Mouse (Mus musculus): ENCODE measurements around the gene Spsb1. TPM values are rescaled to one million over a fixed set of nuclear protein-coding genes. Genes with fewer than 3 reads are reported as not detected.
A peak's percentile ranks its signal among the peaks of the same experiment; 100 is the strongest.

Spsb1 gene
- polyA plus RNA-seq, 1 experiment from 2014 or later: 11.7 TPM

- H3K27me3 ChIP-seq (ENCODE audit: control insufficient read depth, insufficient read depth, low read length): peaks cover 13% of the 10 kb centered on the region
- H3K9me3 ChIP-seq (ENCODE audit: control insufficient read depth, low read length): no peaks in the 10 kb centered on the region
- no peak overlapping the region for H3K4me3 ChIP-seq (ENCODE audit: low read depth, low read length)
- H3K4me1 ChIP-seq (replicated peaks; ENCODE audit: control insufficient read depth, insufficient read depth, low read length): peaks cover 4% of the 10 kb centered on the region; the same call in 1 of the 2 replicates
- H3K36me3 ChIP-seq (ENCODE audit: control insufficient read depth, insufficient read depth, low read length): no peaks in the 10 kb centered on the region
- ATAC-seq (ENCODE audit: low FRiP score): no peak
- no peak overlapping the region for H3K4me2 ChIP-seq (replicated peaks; ENCODE audit: low read depth, low read length)
- DNase-seq (ENCODE audit: low spot score): no peak
- 88% methylated on average over 13 of the region's 13 CpGs for WGBS
- H3K27ac ChIP-seq (ENCODE audit: low read depth, low read length): no peak overlapping the region
- no peak overlapping the region for H3K9ac ChIP-seq (ENCODE audit: low read depth, low read length)
Observed at GRCm38 (mm10) chr4:149951201-149951600, 3.6 kb downstream of the Spsb1 start.

- no peak overlapping the region for H3K4me2 ChIP-seq (replicated peaks; ENCODE audit: low read depth, low read length)
- H3K9me3 ChIP-seq (ENCODE audit: control insufficient read depth, low read length): no peaks in the 10 kb centered on the region
- no peak overlapping the region for H3K27ac ChIP-seq (ENCODE audit: low read depth, low read length)
- no peak overlapping the region for H3K9ac ChIP-seq (ENCODE audit: low read depth, low read length)
- no peaks in the 10 kb centered on the region for H3K36me3 ChIP-seq (ENCODE audit: control insufficient read depth, insufficient read depth, low read length)
- WGBS: 78% methylated on average over 13 of the region's 13 CpGs
- no peak overlapping the region for H3K4me3 ChIP-seq (ENCODE audit: low read depth, low read length)
- H3K4me1 ChIP-seq (replicated peaks; ENCODE audit: control insufficient read depth, insufficient read depth, low read length): peaks cover 17% of the 10 kb centered on the region
- peaks cover 6% of the 10 kb centered on the region; the same call in 1 of the 2 replicates for H3K27me3 ChIP-seq (ENCODE audit: control insufficient read depth, insufficient read depth, low read length)
- no peak for DNase-seq (ENCODE audit: low spot score)
- no peak for ATAC-seq (ENCODE audit: low FRiP score)
Observed at GRCm38 (mm10) chr4:149949691-149950090, 5.2 kb downstream of the Spsb1 start.

GRCm38 (mm10) chr4:149948119-149948518, 6.7 kb downstream of the Spsb1 start:
- no peak overlapping the region for H3K4me3 ChIP-seq (ENCODE audit: low read depth, low read length)
- no peaks in the 10 kb centered on the region for H3K9me3 ChIP-seq (ENCODE audit: control insufficient read depth, low read length)
- DNase-seq (ENCODE audit: low spot score) (no peak), ATAC-seq (ENCODE audit: low FRiP score) (no peak)
- H3K36me3 ChIP-seq (ENCODE audit: control insufficient read depth, insufficient read depth, low read length): no peaks in the 10 kb centered on the region
- 89% methylated on average over 5 of the region's 5 CpGs for WGBS
- peaks cover 20% of the 10 kb centered on the region for H3K4me1 ChIP-seq (replicated peaks; ENCODE audit: control insufficient read depth, insufficient read depth, low read length)
- no peak overlapping the region for H3K4me2 ChIP-seq (replicated peaks; ENCODE audit: low read depth, low read length)
- no peak overlapping the region for H3K27ac ChIP-seq (ENCODE audit: low read depth, low read length)
- no peak overlapping the region for H3K9ac ChIP-seq (ENCODE audit: low read depth, low read length)
- H3K27me3 ChIP-seq (ENCODE audit: control insufficient read depth, insufficient read depth, low read length): peaks cover 3% of the 10 kb centered on the region; the same call in 1 of the 2 replicates

- H3K9me3 ChIP-seq (ENCODE audit: control insufficient read depth, low read length): no peaks in the 10 kb centered on the region
- no peak overlapping the region for H3K4me3 ChIP-seq (ENCODE audit: low read depth, low read length)
- H3K4me2 ChIP-seq (replicated peaks; ENCODE audit: low read depth, low read length): no peak overlapping the region
- H3K9ac ChIP-seq (ENCODE audit: low read depth, low read length): no peak overlapping the region
- H3K27me3 ChIP-seq (ENCODE audit: control insufficient read depth, insufficient read depth, low read length): no peaks in the 10 kb centered on the region
- DNase-seq (ENCODE audit: low spot score) (no peak), ATAC-seq (ENCODE audit: low FRiP score) (no peak)
- H3K4me1 ChIP-seq (replicated peaks; ENCODE audit: control insufficient read depth, insufficient read depth, low read length): peaks cover 21% of the 10 kb centered on the region
- no peaks in the 10 kb centered on the region for H3K36me3 ChIP-seq (ENCODE audit: control insufficient read depth, insufficient read depth, low read length)
- H3K27ac ChIP-seq (ENCODE audit: low read depth, low read length): no peak overlapping the region
- WGBS: 84% methylated on average over 5 of the region's 5 CpGs
Observed at GRCm38 (mm10) chr4:149947396-149947795, 7.4 kb downstream of the Spsb1 start.

GRCm38 (mm10) chr4:149945194-149945593, 9.6 kb downstream of the Spsb1 start:
- 41% methylated on average over 9 of the region's 9 CpGs for WGBS
- H3K36me3 ChIP-seq (ENCODE audit: control insufficient read depth, insufficient read depth, low read length): no peaks in the 10 kb centered on the region
- no peaks in the 10 kb centered on the region for H3K27me3 ChIP-seq (ENCODE audit: control insufficient read depth, insufficient read depth, low read length)
- no peak overlapping the region for H3K4me3 ChIP-seq (ENCODE audit: low read depth, low read length)
- DNase-seq (ENCODE audit: low spot score): peak; percentile 48
- no peak overlapping the region for H3K4me2 ChIP-seq (replicated peaks; ENCODE audit: low read depth, low read length)
- H3K27ac ChIP-seq (ENCODE audit: low read depth, low read length): no peak overlapping the region
- H3K4me1 ChIP-seq (replicated peaks; ENCODE audit: control insufficient read depth, insufficient read depth, low read length): peaks cover 21% of the 10 kb centered on the region
- no peaks in the 10 kb centered on the region for H3K9me3 ChIP-seq (ENCODE audit: control insufficient read depth, low read length)
- peak; percentile 81 for ATAC-seq (ENCODE audit: low FRiP score)
- H3K9ac ChIP-seq (ENCODE audit: low read depth, low read length): no peak overlapping the region

GRCm38 (mm10) chr4:149944214-149944613, 10.6 kb downstream of the Spsb1 start:
- no peak overlapping the region for H3K27ac ChIP-seq (ENCODE audit: low read depth, low read length)
- ATAC-seq (ENCODE audit: low FRiP score) (no peak), DNase-seq (ENCODE audit: low spot score) (peak; percentile 50)
- H3K27me3 ChIP-seq (ENCODE audit: control insufficient read depth, insufficient read depth, low read length): no peaks in the 10 kb centered on the region
- peaks cover 21% of the 10 kb centered on the region for H3K4me1 ChIP-seq (replicated peaks; ENCODE audit: control insufficient read depth, insufficient read depth, low read length)
- no peak overlapping the region for H3K9ac ChIP-seq (ENCODE audit: low read depth, low read length)
- no peak overlapping the region for H3K4me2 ChIP-seq (replicated peaks; ENCODE audit: low read depth, low read length)
- 37% methylated on average over 12 of the region's 12 CpGs for WGBS
- no peak overlapping the region for H3K4me3 ChIP-seq (ENCODE audit: low read depth, low read length)
- H3K36me3 ChIP-seq (ENCODE audit: control insufficient read depth, insufficient read depth, low read length): no peaks in the 10 kb centered on the region
- H3K9me3 ChIP-seq (ENCODE audit: control insufficient read depth, low read length): no peaks in the 10 kb centered on the region

- Histone ChIP-seq H3K4me1 (replicated peaks; ENCODE audit: control insufficient read depth, insufficient read depth, low read length) (peaks cover 21% of the 10 kb centered on the region), H3K4me3 (ENCODE audit: low read depth, low read length) (no peak overlapping the region), H3K4me2 (replicated peaks; ENCODE audit: low read depth, low read length) (no peak overlapping the region), H3K27me3 (ENCODE audit: control insufficient read depth, insufficient read depth, low read length) (no peaks in the 10 kb centered on the region), H3K9me3 (ENCODE audit: control insufficient read depth, low read length) (no peaks in the 10 kb centered on the region), H3K27ac (ENCODE audit: low read depth, low read length) (no peak overlapping the region), H3K36me3 (ENCODE audit: control insufficient read depth, insufficient read depth, low read length) (no peaks in the 10 kb centered on the region), H3K9ac (ENCODE audit: low read depth, low read length) (no peak overlapping the region)
- DNase-seq (ENCODE audit: low spot score) (no peak), ATAC-seq (ENCODE audit: low FRiP score) (no peak)
- 52% methylated on average over 10 of the region's 10 CpGs for whole genome bisulfite sequencing
Observed at GRCm38 (mm10) chr4:149942831-149943741, 11.8 kb downstream of the Spsb1 start.

GRCm38 (mm10) chr4:149941067-149941755, 13.6 kb downstream of the Spsb1 start:
- DNase-seq (ENCODE audit: low spot score) (no peak), ATAC-seq (ENCODE audit: low FRiP score) (no peak)
- 85% methylated on average over 18 of the region's 18 CpGs for WGBS
- no peaks in the 10 kb centered on the region for H3K36me3 ChIP-seq (ENCODE audit: control insufficient read depth, insufficient read depth, low read length)
- no peaks in the 10 kb centered on the region for H3K9me3 ChIP-seq (ENCODE audit: control insufficient read depth, low read length)
- no peak overlapping the region for H3K27ac ChIP-seq (ENCODE audit: low read depth, low read length)
- no peak overlapping the region for H3K4me3 ChIP-seq (ENCODE audit: low read depth, low read length)
- no peak overlapping the region for H3K4me2 ChIP-seq (replicated peaks; ENCODE audit: low read depth, low read length)
- H3K9ac ChIP-seq (ENCODE audit: low read depth, low read length): no peak overlapping the region
- H3K4me1 ChIP-seq (replicated peaks; ENCODE audit: control insufficient read depth, insufficient read depth, low read length): peaks cover 21% of the 10 kb centered on the region
- H3K27me3 ChIP-seq (ENCODE audit: control insufficient read depth, insufficient read depth, low read length): no peaks in the 10 kb centered on the region

All from hindbrain, embryonic 11.5 days (tissue).